Mouse (Mus musculus) kidney, adult 2 months (tissue): ENCODE measurements at regions not wholly inside any gene's neighbourhood (a gene's known extent, or its start where the extent isn't known, plus 50 kb on each side); places are given as distances from the start of the nearest gene placed in this dataset.

Source experiments
- CTCF ChIP-seq: fragments of 200-500 bp; conservative IDR thresholded peaks from 2 replicates; pipeline ENCODE4 v1.5.1; 2011; ENCODE audit warnings: low read depth, mild to moderate bottlenecking, control low read depth, low read length, moderate library complexity, mixed read lengths; ENCODE audit not compliant: insufficient read depth, insufficient read length
- POLR2A ChIP-seq: fragments of 200-500 bp; IDR thresholded peaks from one replicate; pipeline ENCODE4 v1.6.1; 2011; ENCODE audit warnings: low read depth, low read length, control low read depth

GRCm38 (mm10) chr13:98547223-98547622, 55.4 kb upstream of the Gm10320 start:
- no peak for TF ChIP-seq CTCF
- no peak for TF ChIP-seq POLR2A
